Mouse (Mus musculus): ENCODE measurements at regions not wholly inside any gene's neighbourhood (a gene's known extent, or its start where the extent isn't known, plus 50 kb on each side); places are given as distances from the start of the nearest gene placed in this dataset.

GRCm38 (mm10) chr10:46273846-46274245, 696.2 kb downstream of the Hace1 start:
- no peak for DNase-seq (ENCODE audit: low spot score)
- intact Hi-C loops (cut with DNase I), result no loop called here

- intact Hi-C loops (cut with DNase I), result no loop called here
- no peak for DNase-seq (ENCODE audit: low spot score)
These were observed 716.7 kb downstream of the Hace1 start for GRCm38 (mm10) chr10:46294290-46294689.

GRCm38 (mm10) chr10:46298352-46298751, 720.7 kb downstream of the Hace1 start:
- DNase-seq (ENCODE audit: low spot score), result no peak
- intact Hi-C loops (cut with DNase I), result no loop called here

DNA sequence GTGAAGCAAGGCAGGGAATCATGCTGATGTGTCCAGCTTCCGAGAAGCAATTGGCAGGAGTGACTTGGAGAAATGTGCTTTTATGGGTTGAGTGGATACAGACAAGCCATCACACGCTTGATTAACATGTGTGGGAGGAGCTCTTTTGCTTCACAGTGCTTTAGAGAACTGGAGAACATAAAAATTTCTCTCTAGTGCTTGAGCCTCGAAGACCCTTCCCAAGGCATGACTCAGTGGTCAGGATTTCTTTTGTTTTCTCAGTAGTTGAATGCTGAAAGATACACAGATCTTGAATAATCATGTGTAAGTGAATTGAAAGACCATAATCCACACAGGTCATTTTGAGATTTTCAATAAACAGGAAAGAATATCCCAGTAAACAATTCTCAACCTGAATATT, 721.9 kb downstream of the Hace1 start:
- DNase-seq (ENCODE audit: low spot score), result no peak
- intact Hi-C loops (cut with DNase I), result no loop called here

- no peak for DNase-seq (ENCODE audit: low spot score)
- intact Hi-C loops (cut with DNase I), result no loop called here
These were observed 742.9 kb downstream of the Hace1 start for GRCm38 (mm10) chr10:46320328-46321038.

DNA sequence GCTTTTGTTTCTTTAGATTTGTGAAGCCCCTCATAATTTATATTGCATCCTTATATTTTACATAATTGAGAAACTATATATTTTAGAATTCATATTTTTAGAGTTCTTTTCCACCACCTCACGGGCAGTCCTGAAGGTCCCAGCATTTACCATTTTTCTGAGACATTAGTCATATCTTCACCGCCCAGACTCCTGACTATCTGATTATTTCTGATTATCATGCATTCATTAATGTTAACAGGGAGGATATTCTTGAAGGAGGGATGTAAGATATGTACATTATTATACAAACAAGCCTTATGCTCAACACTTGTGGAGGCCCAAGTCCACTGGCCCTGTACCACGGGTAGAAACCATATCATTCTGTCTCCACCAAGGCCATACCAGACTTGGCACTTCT, 743.4 kb downstream of the Hace1 start:
- no peak for DNase-seq (ENCODE audit: low spot score)
- intact Hi-C loops (cut with DNase I), result no loop called here

DNA sequence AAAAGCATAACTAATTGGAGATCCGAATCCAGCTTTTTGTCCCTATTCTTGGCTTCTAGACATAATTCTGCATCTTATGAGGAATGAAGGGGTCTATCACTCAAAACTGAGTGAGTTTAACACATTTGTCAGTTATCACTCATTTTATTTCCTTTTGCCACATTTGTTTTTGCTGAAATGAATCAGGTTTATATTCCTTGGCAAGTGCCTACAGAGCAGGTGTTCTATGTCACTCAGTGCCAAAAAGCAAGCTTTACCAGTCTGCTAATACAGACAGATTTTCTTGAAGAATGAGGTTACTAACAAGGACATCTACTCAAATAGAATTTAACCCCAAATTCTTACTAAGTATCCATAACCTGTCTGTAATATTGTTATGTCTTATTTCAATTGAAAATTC, 751.4 kb downstream of the Hace1 start:
- DNase-seq (ENCODE audit: low spot score), result no peak
- intact Hi-C loops (cut with DNase I), result no loop called here

DNA sequence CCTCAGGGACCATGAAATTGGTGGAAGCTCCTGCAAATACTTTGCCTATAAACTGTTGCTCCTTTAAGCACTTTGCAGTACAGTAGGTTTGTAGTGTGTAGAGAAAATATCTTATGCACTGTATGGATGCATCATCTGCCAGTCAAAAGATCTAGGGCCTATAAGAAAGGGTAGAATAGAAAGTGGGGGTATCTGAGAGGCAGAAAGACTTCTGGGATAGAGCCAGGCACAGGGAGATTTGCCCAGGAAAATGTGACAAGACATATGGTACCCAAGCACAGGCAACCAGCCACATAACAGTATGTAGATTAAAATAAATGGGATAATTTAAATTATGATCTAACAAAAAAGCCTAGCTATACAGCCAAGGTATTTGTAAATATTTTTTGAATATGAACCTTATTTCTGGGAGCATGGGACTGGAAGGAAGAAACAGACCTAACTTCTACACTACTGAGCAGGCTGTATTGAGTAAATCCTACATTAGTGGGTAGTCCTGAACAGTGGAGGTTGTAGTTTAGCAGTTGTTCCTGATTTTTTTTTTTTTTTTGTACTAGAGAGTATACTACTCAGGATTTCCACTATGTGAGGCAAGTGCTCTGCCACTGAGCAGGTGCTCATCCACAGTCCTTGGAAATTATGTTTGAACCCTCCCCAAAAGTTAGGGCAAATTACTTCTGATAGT, 754.1 kb downstream of the Hace1 start:
- intact Hi-C loops (cut with DNase I), result no loop called here
- DNase-seq (ENCODE audit: low spot score), result no peak

DNA sequence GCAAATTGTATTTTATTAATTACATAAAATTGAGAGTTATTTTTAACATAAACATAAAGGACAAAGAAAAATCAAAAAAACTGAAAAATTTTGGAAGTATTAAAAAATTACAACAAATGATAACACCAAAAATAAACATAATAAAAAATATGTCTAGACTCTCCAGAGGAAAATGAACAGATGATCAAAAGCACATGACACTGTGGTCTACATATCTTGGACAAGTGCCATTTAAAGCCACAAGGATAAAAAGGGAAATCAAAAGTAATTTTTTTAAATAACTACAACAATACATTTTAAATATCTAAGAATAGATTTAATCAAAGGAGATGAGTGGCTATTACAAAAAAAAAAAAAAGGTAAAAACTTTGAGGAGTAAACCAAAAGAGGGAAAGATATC, 755.6 kb downstream of the Hace1 start:
- intact Hi-C loops (cut with DNase I), result no loop called here
- DNase-seq (ENCODE audit: low spot score), result no peak

- intact Hi-C loops (cut with DNase I), result no loop called here
- no peak for DNase-seq (ENCODE audit: low spot score)
These were observed 767.7 kb downstream of the Hace1 start for GRCm38 (mm10) chr10:46345315-46345714.

DNA sequence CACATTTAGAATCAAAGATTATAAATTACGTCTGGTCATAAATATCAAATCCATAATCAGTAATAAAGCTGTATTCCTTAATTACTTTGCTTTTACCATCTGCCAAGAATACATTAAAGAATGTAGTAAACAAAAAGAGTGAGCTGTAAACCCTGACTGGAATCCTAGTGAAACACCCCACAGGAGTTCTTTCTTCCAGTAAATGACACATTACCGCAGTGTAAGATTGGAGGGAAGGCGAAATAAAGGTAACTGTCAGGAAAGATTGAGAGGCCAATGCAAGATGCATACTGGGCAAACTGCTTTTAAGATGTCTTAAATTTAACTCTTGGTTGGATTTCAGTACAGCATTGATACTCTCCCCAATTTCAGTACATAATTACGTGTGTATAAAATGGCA, 772.0 kb downstream of the Hace1 start:
- intact Hi-C loops (cut with DNase I), result no loop called here
- no peak for DNase-seq (ENCODE audit: low spot score)

DNA sequence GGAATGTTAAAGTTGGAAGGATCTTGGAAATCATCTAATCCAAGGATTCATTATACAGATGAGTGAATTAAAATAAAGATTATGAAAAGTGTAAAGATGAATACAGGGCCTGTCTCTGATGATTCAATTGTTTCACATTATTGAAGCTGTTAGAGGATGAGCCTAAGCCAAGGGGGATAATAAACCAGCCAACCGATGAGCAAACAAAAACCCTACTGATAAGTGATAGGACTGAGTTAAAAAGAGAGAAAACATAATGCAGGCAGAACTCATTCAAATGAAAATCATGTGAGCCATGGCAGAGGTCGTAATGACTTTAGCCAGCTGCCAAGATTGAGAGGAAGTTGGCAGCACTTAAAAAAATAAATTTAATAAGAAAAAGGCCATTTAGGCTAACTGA, 772.6 kb downstream of the Hace1 start:
- intact Hi-C loops (cut with DNase I), result no loop called here
- no peak for DNase-seq (ENCODE audit: low spot score)

DNA sequence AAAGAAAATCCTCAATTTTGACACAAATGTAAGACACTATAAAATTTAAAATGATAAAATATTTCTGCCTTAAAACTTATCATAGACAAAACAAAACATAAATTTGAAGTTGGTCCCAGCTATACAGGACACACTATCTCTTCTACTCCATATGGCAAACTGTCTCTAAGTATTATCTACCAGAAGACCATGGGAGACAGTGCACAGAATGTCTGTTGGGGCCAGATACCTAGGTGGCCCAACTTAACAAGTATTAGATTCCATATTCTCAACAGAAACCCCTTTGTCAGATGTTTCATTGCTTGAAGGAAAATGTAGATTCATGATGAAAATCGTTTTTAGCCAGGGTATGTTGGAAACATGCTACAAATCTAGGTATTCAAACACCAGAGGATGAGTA, 779.1 kb downstream of the Hace1 start:
- intact Hi-C loops (cut with DNase I), result no loop called here
- no peak for DNase-seq (ENCODE audit: low spot score)

- intact Hi-C loops (cut with DNase I), result no loop called here
- no peak for DNase-seq (ENCODE audit: low spot score)
These were observed 796.3 kb downstream of the Hace1 start for GRCm38 (mm10) chr10:46373715-46374475.

GRCm38 (mm10) chr10:46374646-46375045, 797.0 kb downstream of the Hace1 start:
- DNase-seq (ENCODE audit: low spot score), result no peak
- intact Hi-C loops (cut with DNase I), result no loop called here

DNA sequence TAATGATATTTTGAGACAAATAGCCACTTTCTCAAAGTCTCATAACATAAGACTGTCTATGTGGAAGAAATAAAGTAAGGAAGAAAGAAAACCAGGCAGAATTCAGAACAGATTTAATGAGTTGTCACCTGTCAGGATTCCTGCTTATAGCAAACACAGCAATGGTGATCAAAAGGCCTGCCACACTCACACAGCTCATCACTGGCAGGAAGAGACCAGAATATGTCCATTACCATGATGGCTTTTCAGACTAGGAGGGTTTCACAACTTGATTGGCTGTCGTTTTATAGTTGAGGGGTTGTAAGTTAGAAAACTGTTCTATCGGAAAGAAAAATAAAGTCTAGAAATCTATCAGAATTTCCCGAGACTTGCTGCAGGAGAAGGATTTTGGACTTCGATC, 819.5 kb downstream of the Hace1 start:
- intact Hi-C loops (cut with DNase I), result no loop called here

GRCm38 (mm10) chr10:46403883-46404282, 826.3 kb downstream of the Hace1 start:
- DNase-seq (ENCODE audit: low spot score), result no peak
- intact Hi-C loops (cut with DNase I), result no loop called here

More for the DNA sequence above, 819.5 kb downstream of the Hace1 start:
- DNase-seq (ENCODE audit: low spot score), result no peak
